Mouse (Mus musculus) right cerebral cortex, postnatal 4 days (tissue): ENCODE measurements around the gene Abcc12.

Experiments
- DNase-seq: peaks from one replicate; pipeline ENCODE4 v3.0.0-alpha.2; 2022

Abcc12 gene

DNA sequence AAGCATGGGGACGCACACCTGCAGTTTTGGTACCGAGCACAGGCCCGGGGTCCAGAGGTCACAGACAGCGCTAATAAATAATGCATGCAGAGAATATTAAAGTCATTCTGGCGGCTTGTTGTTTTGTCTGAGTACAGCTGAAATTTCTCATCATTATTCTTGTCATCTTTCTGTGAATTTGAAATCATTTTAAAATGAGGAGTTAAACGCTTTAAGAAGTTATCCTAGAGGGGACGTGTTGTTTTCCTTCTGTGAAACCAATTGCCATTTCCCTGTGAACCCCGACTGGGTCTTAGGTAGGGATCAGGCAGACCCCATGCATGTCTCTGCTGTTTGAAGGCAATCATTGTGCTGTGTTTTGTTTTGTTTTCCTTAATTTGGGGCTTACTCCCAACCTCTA, 2.9 kb downstream of the Abcc12 start:
- DNase-seq, result no peak

DNA sequence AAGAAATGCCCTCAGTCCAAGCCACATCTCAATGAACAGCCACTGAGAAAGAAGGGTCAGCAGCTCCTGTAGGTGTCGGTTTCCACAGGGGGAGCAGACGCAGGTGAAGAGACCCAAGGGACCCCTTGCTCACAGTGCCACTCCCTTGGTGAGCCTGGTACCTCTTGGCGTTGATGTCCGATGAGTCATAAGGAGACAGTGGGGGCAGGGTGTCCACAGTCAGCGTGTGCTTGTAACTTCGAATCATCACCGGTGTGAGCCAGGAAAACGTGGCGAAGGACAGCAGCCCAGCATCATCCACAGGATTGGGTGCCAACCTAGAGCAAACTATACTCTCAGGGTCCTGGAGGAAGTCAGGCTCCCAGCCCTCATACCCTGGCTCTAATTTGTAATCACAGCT, 16.8 kb downstream of the Abcc12 start:
- DNase-seq, result no peak

DNA sequence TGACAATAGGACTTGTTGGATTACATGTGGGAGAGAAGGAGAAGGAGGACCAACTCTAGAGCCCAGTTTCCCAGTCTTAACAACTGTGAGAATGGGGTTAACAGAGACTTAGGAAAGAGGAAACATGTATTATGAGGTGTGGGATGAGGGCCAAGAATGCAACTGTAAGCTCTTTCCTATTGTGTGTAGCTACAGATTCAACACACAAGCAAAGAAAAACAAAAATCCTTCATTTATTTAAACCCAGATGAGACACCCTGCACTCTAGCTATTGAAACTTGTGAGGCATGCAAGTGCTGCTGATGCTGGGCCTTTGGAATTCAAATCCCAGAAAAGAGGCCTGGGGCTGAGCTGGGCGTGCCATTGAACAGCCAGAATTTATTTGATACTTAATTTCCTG, 18.7 kb downstream of the Abcc12 start:
- DNase-seq, result no peak

DNA sequence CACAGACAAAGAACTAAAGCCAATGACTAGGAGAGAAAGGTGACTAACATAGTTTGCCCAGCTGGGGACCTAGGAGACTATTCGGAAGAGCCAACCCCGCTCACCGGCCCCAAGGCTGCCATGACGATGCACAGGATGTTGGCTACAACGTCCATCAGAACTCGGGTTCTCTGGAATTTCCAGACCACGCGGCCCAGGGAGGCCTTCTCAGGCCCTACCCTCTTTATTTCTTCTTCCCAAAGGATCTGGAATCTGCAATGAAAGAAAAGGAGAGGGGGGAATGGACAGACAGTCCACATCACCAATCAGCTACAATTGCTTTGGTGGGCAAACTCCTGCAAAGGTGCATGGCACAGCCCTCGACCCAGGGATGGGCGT, 19.8 kb downstream of the Abcc12 start:
- DNase-seq, result no peak

DNA sequence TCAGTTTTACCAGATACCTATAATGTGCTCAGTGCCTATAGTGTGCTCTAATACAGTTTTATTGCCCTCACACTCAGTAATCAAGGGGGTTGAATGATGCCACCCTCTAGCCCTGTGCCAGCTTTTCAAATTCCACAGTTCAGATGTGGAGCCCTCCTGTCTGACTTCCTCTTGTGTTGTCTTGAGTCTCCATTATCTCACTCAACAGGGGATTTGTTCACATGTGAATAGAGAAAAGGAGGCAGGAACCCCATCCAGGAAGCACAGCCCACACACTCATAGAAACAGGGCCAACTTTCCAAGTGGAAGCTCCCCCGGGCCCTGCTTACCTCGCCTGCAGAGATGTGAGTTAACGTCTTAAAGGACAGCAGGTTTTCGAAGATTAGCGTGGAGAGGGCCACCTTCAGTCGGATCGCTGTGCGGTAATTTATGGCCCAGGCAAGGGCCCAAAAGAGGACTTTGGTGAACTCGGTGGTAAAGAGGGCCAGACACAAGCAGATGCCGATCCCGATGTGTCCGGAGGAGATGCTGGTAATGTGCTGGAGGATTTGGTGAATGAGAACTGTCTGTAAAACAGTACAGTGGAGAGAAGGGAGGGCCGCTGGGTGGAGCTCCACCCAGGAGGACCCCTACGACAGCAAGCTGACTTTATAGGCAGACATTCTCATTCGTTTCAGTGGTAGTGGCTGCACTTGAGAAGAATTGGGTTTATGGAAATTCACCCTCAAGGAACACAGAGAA, 20.4 kb downstream of the Abcc12 start:
- no peak for DNase-seq

DNA sequence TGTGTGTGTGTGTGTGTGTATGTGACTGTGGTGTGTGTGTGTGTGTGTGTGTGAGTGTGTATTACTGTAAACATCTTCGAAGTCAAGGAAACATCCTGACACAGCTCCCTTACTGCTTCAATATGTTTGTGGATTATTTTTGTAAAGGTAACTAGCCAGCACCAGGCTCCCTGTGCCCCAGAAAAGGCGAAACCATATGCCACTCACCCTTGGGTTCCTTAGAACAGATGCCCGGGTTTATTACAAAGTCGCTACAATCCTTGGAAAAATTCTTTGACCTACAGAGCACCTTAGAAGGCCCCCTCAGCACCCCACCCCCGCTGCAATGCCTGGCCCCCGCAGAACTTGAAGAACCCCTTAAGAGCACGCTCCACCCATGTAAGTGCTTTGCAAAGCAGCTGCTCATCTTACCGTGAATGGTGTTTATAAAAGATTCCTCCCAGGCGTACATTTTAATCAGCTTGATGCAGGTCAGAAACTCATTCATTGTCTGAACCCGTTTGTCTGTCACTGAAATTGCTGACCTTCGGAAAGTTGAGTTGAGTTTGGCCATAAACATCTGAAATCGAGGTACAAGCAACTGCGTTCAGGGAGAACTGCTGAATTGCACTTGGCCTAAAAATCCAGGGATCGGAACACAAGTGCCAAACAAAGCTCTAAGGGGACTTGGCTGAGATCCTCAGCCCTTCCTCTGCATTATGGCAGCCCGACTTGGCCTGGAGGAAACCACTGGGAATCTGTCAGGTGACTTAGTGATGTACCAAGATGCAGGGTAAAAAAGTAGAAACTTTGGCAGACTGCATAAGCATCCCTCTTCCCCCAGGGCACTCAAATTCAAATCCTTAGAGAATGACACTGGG, 23.1 kb downstream of the Abcc12 start:
- DNase-seq, result no peak

DNA sequence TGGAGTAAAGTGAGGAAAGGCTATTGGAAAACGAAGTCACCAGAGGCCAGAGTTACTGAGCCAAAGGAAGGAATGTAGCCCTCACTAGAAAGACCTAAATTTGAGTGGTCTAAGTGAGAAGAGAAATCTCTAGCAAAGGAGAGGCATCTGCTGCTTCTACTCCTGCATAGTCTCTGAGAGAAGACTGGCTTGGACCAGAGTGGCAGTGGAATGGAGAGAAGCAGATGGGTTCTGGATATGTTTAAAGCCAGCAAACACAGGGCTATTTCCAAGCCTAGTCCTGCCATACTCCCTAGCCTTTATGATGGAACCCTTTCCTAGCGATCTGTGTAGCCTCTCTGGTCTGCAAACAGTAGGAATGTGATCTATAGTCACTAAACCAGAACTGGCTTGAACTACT, 24.9 kb downstream of the Abcc12 start:
- DNase-seq, result no peak

DNA sequence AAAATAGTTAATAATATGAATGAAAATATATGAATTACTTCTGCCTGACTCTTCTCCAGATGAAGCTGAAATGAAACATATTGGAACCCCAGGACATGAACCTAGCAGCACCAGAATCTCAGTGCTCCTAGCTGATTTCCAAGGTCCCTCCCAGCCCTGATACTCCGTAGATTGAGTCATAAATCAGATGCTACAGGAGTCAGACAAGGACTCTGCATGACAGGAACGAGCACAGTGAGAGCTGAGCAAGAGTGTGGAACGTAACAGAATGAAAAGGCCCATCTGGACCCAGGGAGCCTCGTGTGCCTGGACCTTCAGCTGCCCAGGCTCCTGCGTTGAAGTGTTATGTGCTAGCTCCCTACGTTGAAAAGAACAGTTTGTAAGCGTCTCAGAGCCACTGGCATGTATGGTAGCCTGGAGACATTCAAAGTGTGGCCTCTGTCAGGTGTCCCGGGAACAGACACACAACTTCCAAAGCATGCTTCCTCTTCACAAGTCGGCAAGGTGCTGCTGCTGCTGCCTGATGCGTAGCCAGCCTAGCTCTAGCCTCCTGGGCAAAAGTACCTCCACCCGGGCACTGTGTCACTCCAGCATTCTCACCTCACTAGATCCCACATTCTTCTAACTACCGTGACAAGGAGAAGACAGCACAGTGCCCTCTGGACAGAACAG, 26.1 kb downstream of the Abcc12 start:
- DNase-seq, result no peak

DNA sequence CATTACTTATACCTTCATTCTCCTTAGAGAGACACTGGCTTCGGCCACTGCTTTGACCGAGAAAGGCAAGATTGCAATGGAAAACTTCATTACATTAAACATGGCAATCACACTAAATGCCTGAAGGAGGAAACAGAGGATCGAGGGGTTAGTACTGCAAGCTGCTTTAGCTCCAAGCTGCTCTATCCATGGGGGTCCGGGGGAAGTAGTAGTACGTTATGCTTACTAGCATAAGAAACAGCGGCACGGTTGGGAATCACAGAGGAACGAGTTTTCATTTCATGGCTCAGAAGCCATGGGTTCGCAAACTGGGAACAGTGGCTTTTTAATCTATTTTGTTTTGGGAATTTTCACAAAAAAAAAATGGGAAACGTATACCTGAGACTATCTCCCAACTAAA, 30.0 kb downstream of the Abcc12 start:
- no peak for DNase-seq

DNA sequence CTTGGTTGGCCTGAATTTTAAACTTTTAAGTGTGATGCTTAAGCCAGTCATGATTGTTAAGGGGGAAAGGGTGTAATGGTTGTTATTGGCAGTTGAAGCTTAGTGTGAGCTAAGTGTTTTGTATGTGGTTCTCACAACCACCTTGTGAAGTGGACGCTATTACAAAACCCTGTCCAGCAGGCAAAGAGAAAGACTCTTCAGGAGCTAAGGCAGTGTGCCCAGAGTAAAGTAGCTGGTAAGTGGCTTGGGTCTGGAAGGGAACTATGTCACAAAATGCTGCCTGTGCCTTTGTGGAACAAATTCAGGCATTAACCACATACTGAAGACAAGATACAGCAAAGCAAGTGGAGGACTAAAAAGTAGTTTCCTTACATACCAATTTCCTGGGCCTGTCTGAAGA, 34.5 kb downstream of the Abcc12 start:
- DNase-seq, result no peak

DNA sequence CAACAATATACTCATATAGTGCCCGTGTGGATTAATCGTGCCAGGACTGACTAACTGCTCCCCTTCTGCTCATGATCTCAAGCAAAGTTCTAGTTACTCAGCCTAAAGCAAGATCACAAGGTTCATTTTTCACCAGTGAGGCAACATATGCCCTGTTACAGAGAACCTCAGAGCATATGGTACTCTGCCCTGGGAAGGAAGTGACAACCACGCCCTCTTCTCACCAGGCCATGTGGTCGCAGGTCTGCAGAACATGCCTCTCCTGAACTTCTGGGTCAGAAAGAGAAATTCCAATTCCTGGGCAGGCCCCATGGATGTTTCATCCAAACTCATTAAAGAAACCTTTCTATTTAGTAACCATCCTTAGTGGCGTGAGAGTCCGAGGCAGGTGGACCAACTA, 39.6 kb downstream of the Abcc12 start:
- no peak for DNase-seq

DNA sequence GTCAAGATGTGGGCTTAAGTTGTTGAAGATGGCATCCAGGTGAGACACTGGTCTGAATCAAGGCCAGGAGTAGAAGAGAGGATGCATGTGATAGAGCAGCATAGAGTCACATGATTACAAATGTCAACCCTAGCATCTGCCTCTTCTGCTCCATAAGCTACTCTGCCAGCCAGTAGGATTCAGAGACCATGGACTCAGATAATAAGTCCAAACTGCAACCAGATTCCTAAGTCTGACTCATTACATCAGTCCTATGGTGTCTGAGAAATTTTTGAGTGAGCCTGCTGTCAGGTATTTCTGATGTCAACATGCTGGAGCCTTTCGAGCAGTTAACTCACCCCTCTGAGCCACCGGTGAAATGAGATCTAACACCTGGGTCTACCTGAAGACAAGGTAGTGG, 40.1 kb downstream of the Abcc12 start:
- DNase-seq, result no peak

DNA sequence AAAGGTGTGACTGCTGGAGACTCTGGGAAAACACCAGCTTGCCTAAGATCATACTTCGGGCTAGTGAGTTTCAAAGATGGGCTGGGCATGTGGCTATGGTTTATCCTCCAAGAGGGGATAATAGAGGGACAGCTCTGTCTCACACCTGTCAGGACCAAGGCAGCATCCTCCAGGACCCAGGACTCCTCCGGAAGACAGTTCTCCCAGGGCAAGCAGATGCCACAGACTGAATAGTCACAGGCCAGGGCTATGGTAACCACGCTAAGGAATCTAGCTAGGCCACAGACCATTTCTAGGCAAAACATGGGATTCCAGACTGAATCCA, 43.9 kb downstream of the Abcc12 start:
- no peak for DNase-seq

DNA sequence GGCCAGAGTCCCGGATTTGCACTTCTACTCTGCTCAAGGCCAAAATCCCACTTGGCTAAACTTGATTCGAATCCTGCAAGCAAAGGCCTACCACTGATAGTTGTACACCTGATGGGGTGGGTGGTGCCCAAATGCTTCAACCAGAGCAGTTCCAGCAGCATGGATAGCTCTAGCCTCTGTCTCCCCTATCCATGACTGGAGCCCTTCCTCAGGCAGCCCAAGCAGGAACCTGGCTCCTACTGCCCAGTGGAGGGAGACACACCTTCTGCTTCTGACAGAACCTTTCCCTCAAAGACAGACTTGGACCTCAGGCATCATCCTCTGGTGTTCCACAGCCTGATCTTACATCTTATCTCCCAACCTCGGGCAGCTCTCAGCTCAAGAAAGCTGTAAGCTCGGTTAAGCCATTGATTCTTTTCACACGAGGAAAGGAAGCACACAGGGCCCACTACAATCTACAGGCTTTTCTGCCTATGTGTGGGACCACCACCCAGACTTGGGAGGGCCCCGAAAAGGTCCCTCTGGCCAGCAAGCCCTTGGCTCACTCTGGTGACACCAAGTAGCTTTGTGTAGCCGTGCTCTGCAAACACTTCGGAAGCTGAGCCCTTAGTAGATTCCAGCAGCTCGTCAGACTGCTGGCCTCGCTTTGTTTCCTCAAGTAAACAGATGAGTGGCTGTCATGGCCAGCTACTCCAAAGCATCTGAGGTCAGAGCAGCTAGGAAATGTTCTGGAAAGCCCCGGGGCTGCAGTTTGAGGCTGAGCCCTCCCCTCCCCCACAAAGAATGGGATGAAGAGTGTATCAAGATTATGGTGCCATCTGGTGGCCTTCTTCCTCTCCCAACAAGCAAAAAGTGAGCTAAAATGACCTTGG, 44.5 kb downstream of the Abcc12 start:
- peak; percentile 83 for DNase-seq

DNA sequence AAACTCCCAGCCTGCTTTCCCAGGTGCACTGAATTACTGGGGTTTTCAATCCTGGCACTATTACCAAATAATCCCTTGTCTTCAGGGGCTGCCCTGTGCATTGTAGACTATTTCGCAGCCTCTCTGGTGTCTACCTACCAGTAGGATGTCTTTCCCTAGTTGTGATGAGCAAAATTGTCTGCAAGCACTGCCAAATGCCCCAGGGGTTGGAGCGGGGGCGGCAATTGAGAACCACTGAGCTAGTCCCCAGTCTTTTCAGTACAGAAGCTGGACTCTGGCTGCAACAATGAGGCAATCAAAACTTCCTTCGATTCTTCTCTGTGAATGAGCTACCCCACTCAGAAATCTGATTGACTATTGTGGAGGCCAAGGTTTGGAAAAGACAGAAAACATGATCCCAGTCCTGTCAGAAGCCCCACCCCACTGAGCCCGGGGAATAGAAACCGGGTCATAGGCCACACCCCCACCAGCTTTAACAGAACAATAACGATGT, 45.4 kb downstream of the Abcc12 start:
- no peak for DNase-seq

DNA sequence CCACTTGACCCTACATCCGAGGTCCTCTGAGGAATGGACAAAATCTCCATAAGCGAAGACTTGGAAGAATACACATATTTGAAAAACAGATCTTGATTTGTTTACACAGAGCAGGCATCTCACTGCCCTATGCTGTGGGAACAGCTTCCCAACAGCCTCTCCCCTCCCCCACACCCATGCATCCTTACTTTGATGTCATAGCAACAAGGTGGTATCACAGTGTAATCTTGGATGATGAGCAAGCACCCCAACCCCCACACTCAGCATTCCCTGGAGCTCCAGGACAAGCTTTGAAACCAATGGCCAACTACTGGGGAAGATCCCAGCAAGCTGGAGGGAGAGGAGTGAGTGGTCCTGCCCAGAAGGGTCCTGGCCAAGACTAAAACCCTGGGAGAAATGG, 50.8 kb downstream of the Abcc12 start:
- DNase-seq, result no peak

DNA sequence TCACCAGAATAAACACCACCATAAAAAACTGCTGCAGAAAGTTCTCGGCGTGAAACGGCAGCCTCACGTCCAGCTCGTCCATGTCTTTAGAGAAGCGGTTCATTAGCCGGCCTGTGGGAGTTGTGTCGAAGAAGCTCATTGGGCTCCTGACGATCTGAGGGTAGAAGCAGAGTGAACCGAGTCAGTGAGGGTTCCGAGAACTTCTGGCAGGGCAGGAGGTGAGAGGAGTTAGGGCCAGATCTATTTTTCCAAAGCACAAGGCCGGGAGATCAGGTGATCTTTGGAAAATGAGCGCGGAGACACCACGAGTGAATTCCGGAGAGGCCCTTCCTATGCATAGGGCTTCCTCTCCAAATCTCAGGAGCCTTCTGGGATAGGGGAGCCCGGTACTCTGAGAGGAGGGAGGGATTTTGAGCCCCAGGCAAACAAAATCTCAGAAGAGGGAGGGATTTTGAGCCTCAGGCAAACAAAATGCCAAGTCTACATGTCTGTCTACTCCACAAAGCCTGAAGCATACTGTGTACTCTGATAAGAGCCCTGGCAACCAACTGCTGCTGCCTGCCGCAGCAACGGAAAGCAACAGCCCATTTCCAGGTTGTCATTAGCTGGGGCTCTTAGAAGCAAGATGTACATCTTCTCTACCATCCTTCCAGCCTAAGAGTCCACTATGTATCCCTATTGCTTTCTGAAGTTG, 53.0 kb downstream of the Abcc12 start:
- no peak for DNase-seq

DNA sequence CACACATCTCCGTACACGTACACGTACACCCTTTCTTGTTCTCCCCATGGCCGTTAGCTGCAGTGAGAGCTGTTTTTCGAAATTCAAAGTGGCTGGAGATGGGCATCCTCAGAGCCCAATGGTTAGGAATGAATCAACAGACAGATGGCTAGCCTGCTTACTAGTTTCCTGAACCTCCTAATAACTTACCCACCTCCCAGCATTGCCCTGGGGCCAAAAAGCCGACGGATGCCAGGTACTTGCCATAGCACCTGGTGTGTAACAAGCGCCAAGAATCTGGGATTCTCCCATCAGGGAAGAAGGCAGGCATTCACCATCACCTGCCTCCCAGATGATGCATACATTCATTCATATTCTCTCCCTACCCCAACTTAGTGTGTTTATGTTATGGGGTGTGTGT, 53.7 kb downstream of the Abcc12 start:
- DNase-seq, result no peak

DNA sequence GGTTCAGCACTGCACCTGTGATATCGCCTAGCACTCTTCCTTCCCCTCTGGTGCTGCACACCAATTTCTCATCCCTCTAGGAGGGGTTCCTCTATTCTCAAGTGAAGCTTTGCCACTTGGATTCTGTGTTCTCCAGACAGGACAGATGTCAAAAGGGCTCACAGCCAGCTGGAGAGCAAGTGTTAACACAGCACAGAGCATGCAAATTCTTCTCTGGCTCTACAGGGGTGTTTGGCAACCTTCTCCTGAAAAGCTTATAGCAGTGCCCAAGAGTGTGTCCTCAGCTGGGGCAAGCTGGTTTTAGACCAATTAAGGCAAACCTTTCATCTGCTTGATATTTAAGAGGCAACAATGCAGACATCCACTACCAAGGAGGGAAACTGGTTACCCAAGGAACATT, 66.3 kb downstream of the Abcc12 start:
- DNase-seq, result no peak

DNA sequence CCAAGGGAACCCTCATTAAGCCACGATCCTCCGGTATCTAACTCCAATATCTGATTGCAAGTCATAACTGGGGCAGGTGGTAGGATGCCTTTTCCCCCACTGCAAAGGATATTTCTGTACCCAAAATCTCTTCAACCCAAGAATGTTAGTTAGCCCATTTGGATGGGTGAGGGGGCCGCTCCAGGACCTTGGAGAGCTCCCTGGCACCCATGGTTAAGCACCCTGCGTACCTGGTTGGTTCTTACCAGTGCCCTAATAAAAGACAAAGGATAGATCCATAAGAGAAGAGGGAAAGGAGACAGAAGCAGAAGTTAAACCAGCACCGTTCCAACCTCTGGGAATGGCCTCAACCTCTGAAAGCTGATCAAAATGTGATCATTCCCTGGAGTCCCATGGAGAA, 67.6 kb downstream of the Abcc12 start:
- no peak for DNase-seq

DNA sequence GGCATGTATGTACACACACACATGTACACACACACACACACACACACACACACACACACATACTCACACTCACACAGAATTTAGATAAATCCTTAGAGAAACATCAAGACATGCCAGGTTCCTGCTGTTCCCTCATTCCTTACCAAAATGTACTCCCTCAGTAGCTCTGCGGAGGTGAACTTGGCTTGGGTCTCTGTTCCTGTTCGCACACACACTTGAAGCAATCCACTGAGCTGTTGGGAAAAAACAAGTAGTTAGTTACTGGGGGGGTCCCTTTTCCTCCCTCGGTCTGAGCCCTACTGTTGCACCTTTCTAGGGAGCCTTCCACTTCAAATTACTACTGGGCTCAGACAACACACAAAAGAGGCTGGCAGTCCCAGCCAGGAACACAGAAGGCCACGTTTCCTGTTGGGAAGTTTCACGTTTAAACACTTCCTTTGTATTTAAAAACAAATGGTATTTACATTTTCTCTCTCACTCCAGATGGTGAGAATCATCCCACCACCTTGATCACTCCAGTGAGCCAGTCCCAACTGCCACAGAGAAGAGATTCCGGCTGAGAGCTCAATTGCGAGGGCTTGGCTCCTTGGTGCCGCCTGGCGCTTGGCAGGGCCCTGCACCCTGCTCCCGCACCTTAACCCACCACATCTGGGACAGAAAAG, 68.2 kb downstream of the Abcc12 start:
- no peak for DNase-seq

DNA sequence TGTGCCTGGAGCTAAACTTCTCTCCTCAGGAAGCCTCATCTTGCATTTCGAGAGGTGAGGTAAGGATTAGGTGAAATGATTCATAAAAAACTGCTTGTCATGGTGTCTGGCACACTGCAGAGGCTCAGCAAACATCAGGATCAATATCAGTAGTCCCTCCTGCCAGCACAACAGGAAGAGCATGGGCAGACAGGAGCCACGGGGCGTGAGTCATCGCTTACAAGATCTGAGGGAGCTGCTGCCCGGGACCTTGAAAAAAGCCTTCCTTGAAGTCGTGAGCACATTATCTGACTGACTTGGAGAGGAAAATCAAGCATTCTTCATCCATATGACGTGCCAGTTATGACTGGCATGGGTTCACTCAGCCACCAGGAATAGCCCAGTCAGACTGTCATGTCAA, 79.1 kb downstream of the Abcc12 start:
- no peak for DNase-seq
